Mouse (Mus musculus) cerebellum, postnatal 4 days (tissue): ENCODE measurements around the gene March8.

Experiments
- DNase-seq, 2 experiments: peaks; one replicate each; pipeline ENCODE4 v3.0.0; 2022; ENCODE audit warnings: low spot score in 2 of 2, mixed read lengths in 1 of 2

The March8 gene

GRCm38 (mm10) chr6:116407956-116408657, 70.3 kb downstream of the March8 start:
- no peak for DNase-seq

- no peak for DNase-seq
Measured at GRCm38 (mm10) chr6:116410436-116410835, 72.6 kb downstream of the March8 start.

GRCm38 (mm10) chr6:116411716-116412115, 73.9 kb downstream of the March8 start:
- no peak for DNase-seq

GRCm38 (mm10) chr6:116412546-116413325, 74.9 kb downstream of the March8 start:
- no peak for DNase-seq

- DNase-seq: no peak
Measured at GRCm38 (mm10) chr6:116415126-116415676, 77.4 kb downstream of the March8 start.

- DNase-seq: no peak
Measured at GRCm38 (mm10) chr6:116416000-116416552, 78.3 kb downstream of the March8 start.

GRCm38 (mm10) chr6:116417518-116418315, 79.9 kb downstream of the March8 start:
- DNase-seq: no peak

GRCm38 (mm10) chr6:116418487-116418886, 80.7 kb downstream of the March8 start:
- no peak for DNase-seq

- no peak for DNase-seq
Measured at GRCm38 (mm10) chr6:116419699-116420098, 81.9 kb downstream of the March8 start.

- DNase-seq: no peak
Measured at GRCm38 (mm10) chr6:116420271-116420670, 82.4 kb downstream of the March8 start.

- DNase-seq: no peak
Measured at GRCm38 (mm10) chr6:116422991-116423390, 85.2 kb downstream of the March8 start.

- DNase-seq: no peak
Measured at GRCm38 (mm10) chr6:116423664-116424063, 85.8 kb downstream of the March8 start.

- DNase-seq: no peak
Measured at GRCm38 (mm10) chr6:116427552-116427951, 89.7 kb downstream of the March8 start.

- no peak for DNase-seq
Measured at GRCm38 (mm10) chr6:116428282-116428681, 90.5 kb downstream of the March8 start.

GRCm38 (mm10) chr6:116438864-116439263, 101.0 kb downstream of the March8 start:
- DNase-seq: no peak

GRCm38 (mm10) chr6:116439531-116439930, 101.7 kb downstream of the March8 start:
- no peak for DNase-seq

- no peak for DNase-seq
Measured at GRCm38 (mm10) chr6:116440447-116440846, 102.6 kb downstream of the March8 start.

- no peak for DNase-seq
Measured at GRCm38 (mm10) chr6:116440849-116441248, 103.0 kb downstream of the March8 start.

GRCm38 (mm10) chr6:116455781-116456180, 118.0 kb downstream of the March8 start:
- no peak for DNase-seq

- no peak for DNase-seq
Measured at GRCm38 (mm10) chr6:116456482-116456881, 118.7 kb downstream of the March8 start.

- DNase-seq: no peak
Measured at GRCm38 (mm10) chr6:116458728-116459127, 120.9 kb downstream of the March8 start.
